Mouse (Mus musculus): ENCODE data around the gene Hipk4. TPM values are rescaled to one million over a fixed set of nuclear protein-coding genes. Genes with fewer than 3 reads are reported as not detected.

Gene Hipk4
- under 1 TPM in 3 of 4 experiments, not detected in 1; 0.14 to 0.16 (median 0.14) TPM for total RNA-seq (2022)

DNA sequence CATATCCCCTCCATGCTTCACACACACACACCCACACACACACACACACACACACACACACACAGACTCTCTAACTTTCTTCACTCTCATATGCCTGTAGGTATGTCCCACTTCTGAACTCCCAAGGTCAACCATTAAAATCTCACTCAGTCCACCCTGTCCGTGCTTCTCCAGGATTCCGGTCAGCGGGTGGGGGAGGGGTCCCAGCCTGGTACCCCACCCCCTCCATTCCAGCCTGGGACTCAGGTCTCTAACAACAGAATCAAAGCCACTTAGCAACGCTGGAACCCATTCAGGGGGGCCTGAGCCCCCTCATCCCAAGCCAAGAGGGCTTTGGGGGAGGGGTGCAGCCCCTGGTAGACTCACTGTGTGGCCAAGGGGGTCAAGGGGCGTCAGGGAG lies at the start of gene Hipk4:
TSS of gene Hipk4 (plus strand) at position 301 of the 400 bp plus-strand sequence.
- no peak for DNase-seq (ENCODE audit: low spot score)

DNA sequence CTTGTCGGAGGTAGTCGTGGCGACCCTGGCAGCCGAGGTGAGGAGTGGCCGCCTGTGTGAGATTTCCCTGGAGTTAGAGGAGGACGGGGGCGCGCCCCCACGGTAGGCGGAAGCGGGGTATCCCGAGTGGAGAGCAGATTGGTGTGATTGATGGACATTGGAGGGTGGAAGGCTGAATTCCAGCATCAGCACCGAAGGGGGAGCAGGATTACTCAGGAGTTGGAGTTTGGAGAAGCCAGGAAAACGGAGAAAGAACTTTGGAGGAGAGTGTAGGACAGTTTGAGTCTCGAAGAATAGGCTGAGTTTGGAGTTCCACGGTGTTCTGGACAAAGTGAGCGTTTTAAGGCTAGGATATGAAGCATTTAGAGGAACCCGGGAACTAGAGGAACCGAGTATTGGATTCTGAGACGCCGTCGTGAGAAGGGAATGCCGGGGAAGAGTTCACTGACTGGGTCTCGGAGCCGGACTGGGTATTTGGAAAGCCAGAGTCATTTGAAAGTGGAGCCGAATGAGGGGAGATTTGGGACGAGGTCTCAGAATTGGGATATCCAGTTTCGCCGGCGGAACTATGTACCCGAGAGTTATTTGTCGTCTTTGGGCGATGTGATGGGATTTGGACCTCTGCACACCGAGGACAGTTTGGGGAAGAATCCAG lies 49.1 kb upstream of the Hipk4 start:
- DNase-seq (ENCODE audit: low spot score): no peak

- DNase-seq (ENCODE audit: low spot score): peak; percentile 98
Observed at GRCm38 (mm10) chr7:27474490-27474954, 48.5 kb upstream of the Hipk4 start.

DNA sequence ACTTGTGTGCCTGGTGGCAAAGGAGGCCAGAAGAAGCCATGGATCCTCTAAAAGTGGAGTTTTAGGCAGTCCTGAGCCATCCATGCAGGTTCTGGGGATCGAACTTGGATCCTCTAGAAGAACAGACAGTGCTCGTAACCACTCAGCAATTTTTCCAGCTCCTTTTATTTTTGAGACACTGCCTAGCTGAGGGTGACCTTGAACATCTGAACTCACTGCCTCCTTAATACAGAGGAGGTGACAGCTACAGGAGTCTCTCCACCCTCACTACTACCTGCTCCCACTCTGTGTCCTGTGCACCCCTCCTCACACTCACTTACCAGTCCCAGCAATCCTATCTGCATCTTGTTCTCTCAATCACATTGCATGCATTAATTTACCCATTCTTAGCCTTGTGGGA lies 47.5 kb upstream of the Hipk4 start:
- DNase-seq (ENCODE audit: low spot score): no peak

DNA sequence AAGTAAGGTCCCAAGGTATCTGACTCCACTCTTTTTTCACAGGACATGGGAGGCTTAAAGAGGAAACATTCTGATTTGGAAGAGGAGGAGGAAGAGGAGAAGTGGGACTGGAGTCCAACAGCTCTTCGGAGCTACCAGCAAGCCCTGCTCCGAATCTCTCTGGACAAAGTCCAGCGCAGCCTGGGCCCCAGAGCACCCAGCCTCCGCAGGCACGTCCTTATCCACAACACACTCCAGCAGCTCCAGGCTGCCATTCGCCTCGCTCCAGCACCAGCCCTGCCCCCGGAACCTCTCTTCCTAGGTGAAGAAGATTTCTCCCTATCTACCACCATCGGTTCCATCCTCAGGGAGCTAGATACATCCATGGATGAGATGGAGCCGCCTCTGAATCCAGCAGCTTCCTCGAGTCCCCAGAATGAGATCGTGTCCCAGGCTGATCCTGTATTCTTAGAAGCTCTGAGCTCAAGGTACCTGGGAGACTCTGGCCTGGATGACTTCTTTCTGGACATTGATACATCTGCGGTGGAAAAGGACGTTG lies 46.9 kb upstream of the Hipk4 start:
- DNase-seq (ENCODE audit: low spot score): no peak

- DNase-seq (ENCODE audit: low spot score): no peak
Observed at GRCm38 (mm10) chr7:27478561-27478960, 44.5 kb upstream of the Hipk4 start.

GRCm38 (mm10) chr7:27479750-27480149 lies 43.3 kb upstream of the Hipk4 start:
- no peak for DNase-seq (ENCODE audit: low spot score)

- no peak for DNase-seq (ENCODE audit: low spot score)
Observed at GRCm38 (mm10) chr7:27480506-27480905, 42.6 kb upstream of the Hipk4 start.

DNA sequence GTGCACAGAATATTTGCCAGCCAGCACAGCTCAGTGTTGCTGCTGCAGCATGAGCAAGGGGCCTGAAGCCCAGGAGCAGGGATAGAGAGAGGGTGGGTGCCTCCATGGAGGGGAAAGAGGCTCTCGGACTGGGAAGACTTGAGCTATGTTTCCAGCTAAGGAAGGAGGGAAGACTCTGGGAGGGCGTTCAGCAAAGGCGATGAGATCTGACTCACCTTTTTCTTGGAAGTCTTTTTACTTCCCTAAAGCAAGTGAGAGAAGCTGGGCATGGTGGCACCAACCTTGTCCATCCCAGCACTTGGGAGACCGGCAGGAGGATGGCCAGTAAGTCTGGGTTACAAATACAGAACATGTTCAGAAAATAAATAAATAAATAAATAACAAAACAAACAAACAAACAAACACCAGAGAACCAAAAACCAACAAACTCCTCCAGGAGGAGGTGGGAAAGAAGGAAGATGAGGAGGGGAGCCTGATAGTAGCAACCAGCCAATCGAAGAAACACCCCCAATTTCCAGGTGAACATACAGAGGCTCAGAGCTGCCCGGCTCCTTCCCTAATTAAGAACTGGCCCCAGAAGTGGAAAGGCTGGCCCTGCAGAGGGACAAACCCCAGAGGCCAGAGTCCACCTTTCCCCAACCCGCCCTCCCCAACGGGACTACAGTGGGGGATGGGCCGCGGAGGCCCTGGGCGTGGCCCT lies 42.0 kb upstream of the Hipk4 start:
- DNase-seq (ENCODE audit: low spot score): no peak

DNA sequence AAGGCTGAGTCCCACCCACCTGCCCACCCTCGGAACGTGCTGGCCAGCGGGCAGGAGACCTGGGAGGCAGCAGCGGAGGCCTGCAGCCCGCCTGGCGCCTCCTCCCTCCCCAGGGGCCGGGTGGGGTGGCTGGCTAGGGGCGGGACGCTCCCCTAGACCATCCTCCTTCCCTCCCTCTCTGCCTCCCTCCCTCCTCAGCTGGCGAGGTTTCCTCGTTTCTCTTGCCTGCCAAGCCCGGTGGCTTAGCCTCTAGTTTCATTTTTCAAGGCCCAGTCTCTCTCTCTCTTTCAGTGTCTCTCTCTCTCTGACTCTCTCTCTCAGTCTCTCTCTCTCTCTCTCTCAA lies 41.5 kb upstream of the Hipk4 start:
- peak; percentile 89 for DNase-seq (ENCODE audit: low spot score)

DNA sequence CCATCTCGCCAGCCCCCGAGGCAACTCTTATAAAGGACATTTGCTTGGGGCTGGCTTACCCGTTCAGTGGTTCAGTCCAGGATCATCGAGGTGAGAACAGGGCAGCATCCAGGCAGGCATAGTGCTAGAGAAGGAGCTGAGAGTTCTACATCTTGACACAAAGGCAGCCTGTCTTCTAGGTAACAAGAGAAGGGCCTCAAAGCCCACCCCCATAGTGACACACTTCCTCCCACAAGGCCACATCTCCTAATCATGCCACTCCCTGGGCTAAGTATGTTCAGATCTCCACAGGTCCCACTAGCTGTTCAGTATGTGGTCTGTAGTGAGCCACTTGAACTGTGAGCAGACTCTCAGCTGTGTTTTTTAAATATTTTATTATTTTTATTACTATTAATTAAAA lies 39.2 kb upstream of the Hipk4 start:
- DNase-seq (ENCODE audit: low spot score): no peak

DNA sequence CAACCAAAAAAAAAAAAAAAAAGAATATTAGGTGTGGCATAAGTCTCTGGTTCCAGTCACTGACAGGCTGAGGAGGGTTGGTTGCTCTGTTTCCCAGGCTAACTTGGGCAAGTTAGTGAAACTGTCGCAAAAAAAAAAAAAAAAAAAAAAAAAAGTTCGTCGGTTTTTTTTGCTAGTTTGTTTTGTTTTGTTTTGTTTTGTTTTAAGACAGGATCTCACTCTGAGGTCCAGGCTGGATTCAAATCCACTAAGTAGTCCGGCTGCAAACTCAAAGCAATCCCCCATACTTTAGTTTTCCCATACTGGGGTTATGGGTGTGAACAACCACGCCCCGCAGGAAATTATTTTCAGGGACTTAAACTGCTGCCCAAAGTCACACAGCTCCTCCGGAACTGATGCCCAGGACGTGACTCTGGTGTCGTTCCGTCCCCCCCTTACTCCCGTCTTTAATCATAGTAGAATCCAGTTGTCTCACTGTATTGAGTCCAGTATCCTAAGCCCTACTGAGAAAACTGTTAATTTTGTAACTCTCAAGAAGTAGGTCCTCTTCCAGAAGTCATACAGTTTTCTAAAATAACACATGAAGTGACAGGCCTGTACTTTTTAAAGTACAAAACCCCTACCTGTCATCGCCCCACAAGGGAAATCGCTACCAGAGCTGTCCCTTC lies 36.8 kb upstream of the Hipk4 start:
- peak; percentile 64 for DNase-seq (ENCODE audit: low spot score)

- DNase-seq (ENCODE audit: low spot score): peak; percentile 100
Observed at GRCm38 (mm10) chr7:27486770-27487697, 36.0 kb upstream of the Hipk4 start, which contains the start of gene Sertad1. Gene Sertad1 (plus strand): TSS chr7:27486910.

DNA sequence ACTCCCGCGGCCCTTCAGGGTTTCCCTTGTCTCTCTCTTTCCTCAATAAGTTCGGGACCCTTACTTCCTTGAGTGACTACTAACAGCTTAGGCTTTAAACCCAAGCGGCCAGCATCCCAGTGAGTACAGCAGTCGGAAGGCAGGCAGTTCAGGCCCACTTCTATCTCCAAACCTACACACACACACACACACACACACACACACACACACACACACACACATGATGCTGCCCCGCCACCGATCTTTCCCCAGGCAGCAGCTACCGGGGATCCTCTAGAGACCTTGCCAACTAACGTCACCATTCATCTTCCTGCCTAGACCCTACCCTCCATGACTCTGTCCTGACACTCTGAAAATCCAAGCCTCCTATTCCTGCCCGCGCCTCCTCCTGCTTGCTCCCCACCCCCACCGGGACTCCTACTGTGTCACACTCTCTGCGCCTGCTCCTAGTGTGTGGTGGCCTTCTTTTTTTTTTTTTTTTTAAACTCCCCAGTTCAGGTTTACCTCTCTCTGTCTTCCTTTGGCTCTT lies 35.3 kb upstream of the Hipk4 start:
- no peak for DNase-seq (ENCODE audit: low spot score)

DNA sequence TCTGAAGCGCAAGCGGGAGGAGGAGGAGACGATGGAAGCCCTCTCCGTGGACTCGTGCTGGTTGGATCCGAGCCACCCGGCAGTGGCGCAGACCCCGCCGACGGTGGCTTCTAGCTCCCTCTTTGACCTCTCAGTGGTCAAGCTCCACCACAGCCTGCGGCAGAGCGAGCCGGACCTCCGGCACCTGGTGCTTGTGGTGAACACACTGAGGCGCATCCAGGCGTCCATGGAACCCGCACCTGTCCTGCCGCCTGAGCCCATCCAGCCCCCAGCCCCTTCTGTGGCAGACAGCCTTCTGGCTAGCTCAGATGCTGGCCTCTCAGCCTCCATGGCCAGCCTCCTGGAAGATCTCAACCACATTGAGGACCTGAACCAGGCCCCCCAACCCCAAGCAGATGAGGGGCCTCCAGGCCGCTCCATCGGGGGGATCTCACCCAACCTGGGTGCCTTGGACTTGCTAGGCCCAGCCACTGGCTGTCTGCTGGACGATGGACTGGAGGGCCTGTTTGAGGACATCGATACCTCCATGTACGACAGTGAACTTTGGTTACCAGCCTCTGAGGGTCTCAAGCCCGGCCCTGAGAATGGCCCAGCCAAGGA lies 33.7 kb upstream of the Hipk4 start:
- no peak for DNase-seq (ENCODE audit: low spot score)

DNA sequence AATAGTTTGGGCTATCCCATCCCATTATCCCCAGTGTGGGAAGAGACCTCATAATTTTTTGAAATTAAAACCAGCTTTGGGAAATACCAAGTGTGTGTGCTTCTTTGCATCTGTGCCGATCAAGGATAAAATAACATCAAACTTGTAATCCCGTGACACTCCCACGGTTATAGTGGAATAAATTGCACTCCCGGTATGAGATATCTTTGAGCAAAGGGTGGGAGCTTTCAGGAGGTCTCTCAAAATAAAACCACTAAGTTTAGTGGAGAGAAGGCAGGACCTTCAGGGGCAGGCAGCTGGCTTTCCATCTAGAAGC lies 32.9 kb upstream of the Hipk4 start:
- no peak for DNase-seq (ENCODE audit: low spot score)

GRCm38 (mm10) chr7:27490543-27491329 lies 32.3 kb upstream of the Hipk4 start:
- DNase-seq (ENCODE audit: low spot score): peak; percentile 94

- no peak for DNase-seq (ENCODE audit: low spot score)
Observed at GRCm38 (mm10) chr7:27491856-27492255, 31.2 kb upstream of the Hipk4 start.

DNA sequence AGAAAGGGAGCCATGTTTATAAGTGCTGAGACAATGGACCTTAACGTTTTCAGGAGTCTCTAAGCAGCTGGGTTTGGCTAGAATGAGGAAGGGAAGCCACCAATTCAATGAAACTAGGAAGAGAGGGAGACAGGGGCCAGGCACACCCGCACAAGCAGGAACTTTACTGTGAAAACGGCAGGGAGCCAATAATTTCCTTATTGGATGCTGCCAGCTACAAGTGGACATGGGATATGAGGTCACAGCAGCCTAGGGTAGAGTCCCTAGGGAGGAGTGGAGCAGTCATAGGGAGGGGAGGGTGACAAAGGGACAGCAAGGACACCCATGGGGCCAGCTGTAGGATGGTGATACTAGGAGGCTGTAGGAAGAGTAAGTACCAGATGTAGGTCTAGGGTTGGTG lies 30.0 kb upstream of the Hipk4 start:
- no peak for DNase-seq (ENCODE audit: low spot score)

DNA sequence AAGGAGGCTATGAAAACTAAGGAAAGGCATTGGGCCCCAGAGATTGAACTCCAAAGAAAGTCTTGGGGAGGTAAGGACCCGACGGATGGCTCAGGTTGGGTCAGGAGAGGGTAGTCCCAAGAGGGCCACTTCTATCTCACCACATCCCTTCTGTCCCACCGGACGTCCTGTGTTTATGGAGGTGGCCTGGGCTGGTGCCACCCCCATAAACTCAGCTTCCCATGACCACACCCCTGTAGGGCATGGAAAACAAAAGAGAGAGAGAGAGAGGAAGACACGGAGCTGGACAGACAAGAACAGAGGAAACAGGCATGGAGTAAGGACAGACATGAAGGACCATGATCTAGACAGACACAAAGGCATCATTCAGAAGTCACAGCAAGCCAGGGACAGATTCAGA lies 29.6 kb upstream of the Hipk4 start:
- DNase-seq (ENCODE audit: low spot score): no peak

All from heart, adult 8-10 months (tissue).